Mouse (Mus musculus) heart, embryonic 13.5 days (tissue): ENCODE data around the gene Fry. TPM values are rescaled to one million over a fixed set of nuclear protein-coding genes. Genes with fewer than 3 reads are reported as not detected.

Experiments used
- ATAC-seq: fragments of 200-750 bp; cut with Nextera tagmentation; 2 replicates; pipeline ENCODE4 v1.8.0; 2017; ENCODE audit warnings: moderate TSS enrichment; ENCODE audit not compliant: insufficient number of reproducible peaks, low FRiP score, low TSS enrichment; ENCODE audit errors: extremely low read depth
- H3K27ac ChIP-seq: fragments of 300-500 bp; sonication (generic); replicated peaks from 2 replicates; pipeline ENCODE4 v1.5.1; 2015; ENCODE audit warnings: moderate library complexity, mild to moderate bottlenecking, inconsistent platforms
- H3K27me3 ChIP-seq: fragments of 300-500 bp; sonication (generic); replicated peaks from 2 replicates; pipeline ENCODE4 v1.6.1; 2015; ENCODE audit warnings: mild to moderate bottlenecking, inconsistent platforms
- H3K36me3 ChIP-seq: fragments of 300-500 bp; sonication (generic); 2 replicates; pipeline ENCODE4 v1.6.1; 2015; ENCODE audit warnings: mild to moderate bottlenecking, inconsistent platforms
- H3K4me1 ChIP-seq: fragments of 300-500 bp; sonication (generic); 2 replicates; pipeline ENCODE4 v1.6.1; 2015; ENCODE audit warnings: inconsistent platforms
- H3K4me2 ChIP-seq: fragments of 300-500 bp; sonication (generic); 2 replicates; pipeline ENCODE4 v1.6.1; 2015; ENCODE audit warnings: inconsistent platforms, mild to moderate bottlenecking, moderate library complexity
- H3K4me3 ChIP-seq: fragments of 300-500 bp; sonication (generic); 2 replicates; pipeline ENCODE4 v1.5.1; 2015; ENCODE audit warnings: moderate library complexity, mild to moderate bottlenecking, inconsistent platforms
- H3K9ac ChIP-seq: fragments of 300-500 bp; sonication (generic); 2 replicates; pipeline ENCODE4 v1.6.1; 2015; ENCODE audit warnings: inconsistent platforms, mild to moderate bottlenecking, moderate library complexity
- H3K9me3 ChIP-seq: fragments of 300-500 bp; sonication (generic); 2 replicates; pipeline ENCODE4 v1.6.1; 2016; ENCODE audit warnings: inconsistent platforms
- WGBS: fragments of 180-500 bp; shearing (Covaris S2); methylation state at CpG from one replicate; pipeline ENCODE4 v1.1.7; 2015; ENCODE audit warnings: mixed read lengths; 5-methylcytosine and 5-hydroxymethylcytosine counted together
- polyA plus RNA-seq: library from polyadenylated mRNA; unstranded; fragments of >200 nt; fragmentation: Nextera tagmentation; extraction: Ambion mirVana; gene quantifications from 2 replicates; pipeline ENCODE4 v1.2.1, GENCODE M21; 2015

Gene Fry
- polyA plus RNA-seq, 1 experiment from 2014 or later, result 20.0 TPM

- Histone ChIP-seq H3K27me3 (no peaks in the 10 kb centered on the region), H3K9ac (no peak overlapping the region), H3K4me1 (peaks cover 28% of the 10 kb centered on the region), H3K9me3 (peaks cover 5% of the 10 kb centered on the region; the same call in 1 of the 2 replicates), H3K27ac (no peak overlapping the region), H3K36me3 (peaks cover 9% of the 10 kb centered on the region), H3K4me2 (no peak overlapping the region), H3K4me3 (no peak overlapping the region)
- no peak for ATAC-seq
- WGBS, result 82% methylated on average over 9 of the region's 9 CpGs
Observed at GRCm38 (mm10) chr5:150272173-150272572, 153.7 kb downstream of the Fry start.

GRCm38 (mm10) chr5:150275314-150275713 is 156.9 kb downstream of the Fry start:
- Histone ChIP-seq H3K4me2 (no peak overlapping the region), H3K9me3 (no peaks in the 10 kb centered on the region), H3K27ac (no peak overlapping the region), H3K4me1 (peaks cover 33% of the 10 kb centered on the region), H3K9ac (no peak overlapping the region), H3K4me3 (no peak overlapping the region), H3K27me3 (no peaks in the 10 kb centered on the region), H3K36me3 (no peaks in the 10 kb centered on the region)
- ATAC-seq, result no peak
- WGBS, result 81% methylated on average over 6 of the region's 6 CpGs

- Histone ChIP-seq H3K9me3 (peaks cover 7% of the 10 kb centered on the region; the same call in 1 of the 2 replicates), H3K4me1 (peaks cover 23% of the 10 kb centered on the region), H3K4me3 (no peak overlapping the region), H3K9ac (no peak overlapping the region), H3K4me2 (no peak overlapping the region), H3K36me3 (peaks cover 4% of the 10 kb centered on the region; the same call in 1 of the 2 replicates), H3K27ac (peak overlapping the region; percentile 30), H3K27me3 (no peaks in the 10 kb centered on the region)
- ATAC-seq, result no peak
- 24% methylated on average over 4 of the region's 4 CpGs for WGBS
Observed at GRCm38 (mm10) chr5:150276611-150277010, 158.2 kb downstream of the Fry start.

- Histone ChIP-seq H3K4me1 (peaks cover 23% of the 10 kb centered on the region), H3K4me2 (no peak overlapping the region), H3K27ac (no peak overlapping the region), H3K4me3 (no peak overlapping the region), H3K27me3 (no peaks in the 10 kb centered on the region), H3K36me3 (peaks cover 4% of the 10 kb centered on the region; the same call in 1 of the 2 replicates), H3K9me3 (peaks cover 7% of the 10 kb centered on the region; the same call in 1 of the 2 replicates), H3K9ac (no peak overlapping the region)
- ATAC-seq, result no peak
- 77% methylated on average over 6 of the region's 6 CpGs for WGBS
Observed at GRCm38 (mm10) chr5:150279387-150279786, 160.9 kb downstream of the Fry start.

GRCm38 (mm10) chr5:150281084-150281483 is 162.6 kb downstream of the Fry start:
- WGBS, result 79% methylated on average over 2 of the region's 2 CpGs
- H3K9ac ChIP-seq, result no peak overlapping the region
- no peak overlapping the region for H3K4me3 ChIP-seq
- no peak overlapping the region for H3K27ac ChIP-seq
- H3K36me3 ChIP-seq, result peaks cover 10% of the 10 kb centered on the region; the same call in 1 of the 2 replicates
- no peak for ATAC-seq
- H3K4me1 ChIP-seq, result peaks cover 22% of the 10 kb centered on the region
- peaks cover 10% of the 10 kb centered on the region; the same call in 1 of the 2 replicates for H3K9me3 ChIP-seq
- no peaks in the 10 kb centered on the region for H3K27me3 ChIP-seq
- H3K4me2 ChIP-seq, result no peak overlapping the region

- H3K4me1 ChIP-seq, result peaks cover 14% of the 10 kb centered on the region
- no peak overlapping the region for H3K27ac ChIP-seq
- 78% methylated on average over 7 of the region's 7 CpGs for WGBS
- no peaks in the 10 kb centered on the region for H3K27me3 ChIP-seq
- no peak for ATAC-seq
- peaks cover 10% of the 10 kb centered on the region; the same call in 1 of the 2 replicates for H3K36me3 ChIP-seq
- peaks cover 10% of the 10 kb centered on the region; the same call in 1 of the 2 replicates for H3K9me3 ChIP-seq
- no peak overlapping the region for H3K4me3 ChIP-seq
- H3K9ac ChIP-seq, result no peak overlapping the region
- H3K4me2 ChIP-seq, result no peak overlapping the region
Observed at GRCm38 (mm10) chr5:150282091-150282490, 163.6 kb downstream of the Fry start.

- H3K36me3 ChIP-seq, result 0 out of 2 replicates have a peak, but pooled peaks cover 6% of the 10 kb centered on the region
- H3K9ac ChIP-seq, result no peak overlapping the region
- H3K4me1 ChIP-seq, result peaks cover 25% of the 10 kb centered on the region
- H3K9me3 ChIP-seq, result 0 out of 2 replicates have a peak, but pooled peaks cover 2% of the 10 kb centered on the region
- WGBS, result 87% methylated on average over 7 of the region's 7 CpGs
- no peak overlapping the region for H3K4me3 ChIP-seq
- no peaks in the 10 kb centered on the region for H3K27me3 ChIP-seq
- no peak for ATAC-seq
- H3K4me2 ChIP-seq, result no peak overlapping the region
- H3K27ac ChIP-seq, result no peak overlapping the region
Observed at GRCm38 (mm10) chr5:150287949-150288348, 169.5 kb downstream of the Fry start.

- no peak for ATAC-seq
- Histone ChIP-seq H3K4me1 (peaks cover 42% of the 10 kb centered on the region), H3K9me3 (0 out of 2 replicates have a peak, but pooled peaks cover 2% of the 10 kb centered on the region), H3K4me2 (no peak overlapping the region), H3K36me3 (0 out of 2 replicates have a peak, but pooled peaks cover 5% of the 10 kb centered on the region), H3K27me3 (no peaks in the 10 kb centered on the region), H3K27ac (no peak overlapping the region), H3K9ac (no peak overlapping the region), H3K4me3 (no peak overlapping the region)
- 71% methylated on average over 8 of the region's 8 CpGs for WGBS
Observed at GRCm38 (mm10) chr5:150289611-150290010, 171.2 kb downstream of the Fry start.

GRCm38 (mm10) chr5:150290494-150291199 is 172.2 kb downstream of the Fry start:
- Histone ChIP-seq H3K36me3 (no peaks in the 10 kb centered on the region), H3K4me2 (no peak overlapping the region), H3K9me3 (no peaks in the 10 kb centered on the region), H3K27me3 (no peaks in the 10 kb centered on the region), H3K4me3 (no peak overlapping the region), H3K9ac (no peak overlapping the region), H3K27ac (no peak overlapping the region; the same call in 1 of the 2 replicates), H3K4me1 (peaks cover 52% of the 10 kb centered on the region)
- 73% methylated on average over 4 of the region's 4 CpGs for WGBS
- no peak for ATAC-seq

- Histone ChIP-seq H3K4me3 (no peak overlapping the region), H3K27ac (no peak overlapping the region), H3K4me1 (peaks cover 54% of the 10 kb centered on the region), H3K4me2 (no peak overlapping the region), H3K27me3 (no peaks in the 10 kb centered on the region), H3K9me3 (no peaks in the 10 kb centered on the region), H3K36me3 (no peaks in the 10 kb centered on the region), H3K9ac (no peak overlapping the region)
- no peak for ATAC-seq
- 83% methylated on average over 6 of the region's 6 CpGs for WGBS
Observed at GRCm38 (mm10) chr5:150291216-150291615, 172.8 kb downstream of the Fry start.

- Histone ChIP-seq H3K36me3 (no peaks in the 10 kb centered on the region), H3K4me1 (peaks cover 55% of the 10 kb centered on the region), H3K9me3 (no peaks in the 10 kb centered on the region), H3K9ac (no peak overlapping the region), H3K27ac (no peak overlapping the region), H3K27me3 (no peaks in the 10 kb centered on the region), H3K4me2 (no peak overlapping the region), H3K4me3 (no peak overlapping the region)
- WGBS, result 48% methylated on average over 3 of the region's 3 CpGs
- no peak for ATAC-seq
Observed at GRCm38 (mm10) chr5:150292186-150292585, 173.7 kb downstream of the Fry start.

GRCm38 (mm10) chr5:150294306-150294705 is 175.9 kb downstream of the Fry start:
- 17% methylated on average over 11 of the region's 11 CpGs for WGBS
- ATAC-seq, result no peak
- H3K9me3 ChIP-seq, result no peaks in the 10 kb centered on the region
- H3K9ac ChIP-seq, result peak overlapping the region; percentile 47; the same call in 1 of the 2 replicates
- H3K4me1 ChIP-seq, result peaks cover 58% of the 10 kb centered on the region
- H3K27ac ChIP-seq, result peak overlapping the region; percentile 96
- peak overlapping the region; percentile 63 for H3K4me2 ChIP-seq
- H3K36me3 ChIP-seq, result no peaks in the 10 kb centered on the region
- H3K4me3 ChIP-seq, result no peak overlapping the region
- H3K27me3 ChIP-seq, result no peaks in the 10 kb centered on the region
